Mouse (Mus musculus) neural tube, embryonic 15.5 days (tissue): ENCODE measurements around the gene Ttbk1. TPM values are rescaled to one million over a fixed set of nuclear protein-coding genes. Genes with fewer than 3 reads are reported as not detected.

Experiments used
- ATAC-seq: fragments of 200-750 bp; cut with Nextera tagmentation; 2 replicates; pipeline ENCODE4 v1.8.0; 2017; ENCODE audit warnings: mild to moderate bottlenecking, moderate TSS enrichment, moderate library complexity; ENCODE audit not compliant: low FRiP score
- H3K27ac ChIP-seq: fragments of 300-500 bp; sonication (generic); replicated peaks from 2 replicates; pipeline ENCODE4 v1.5.1; 2015; ENCODE audit warnings: mild to moderate bottlenecking, inconsistent platforms
- H3K27me3 ChIP-seq: fragments of 300-500 bp; sonication (generic); replicated peaks from 2 replicates; pipeline ENCODE4 v1.6.1; 2015; ENCODE audit warnings: inconsistent platforms
- H3K36me3 ChIP-seq: fragments of 300-500 bp; sonication (generic); 2 replicates; pipeline ENCODE4 v1.6.1; 2015; ENCODE audit warnings: inconsistent platforms
- H3K4me1 ChIP-seq: fragments of 300-500 bp; sonication (generic); 2 replicates; pipeline ENCODE4 v1.6.1; 2015; ENCODE audit warnings: inconsistent platforms
- H3K4me2 ChIP-seq: fragments of 300-500 bp; sonication (generic); 2 replicates; pipeline ENCODE4 v1.6.1; 2015; ENCODE audit warnings: inconsistent platforms, mild to moderate bottlenecking, moderate library complexity
- H3K4me3 ChIP-seq: fragments of 300-500 bp; sonication (generic); replicated peaks from 2 replicates; pipeline ENCODE4 v1.5.1; 2015; ENCODE audit warnings: mild to moderate bottlenecking, inconsistent platforms
- H3K9ac ChIP-seq: fragments of 300-500 bp; sonication (generic); replicated peaks from 2 replicates; pipeline ENCODE4 v1.6.1; 2015; ENCODE audit warnings: mild to moderate bottlenecking, inconsistent platforms
- H3K9me3 ChIP-seq: fragments of 300-500 bp; sonication (generic); replicated peaks from 2 replicates; pipeline ENCODE4 v1.6.1; 2016; ENCODE audit warnings: inconsistent platforms
- WGBS: fragments of 180-500 bp; shearing (Covaris S2); methylation state at CpG from one replicate; pipeline ENCODE4 v1.1.7; 2015; ENCODE audit warnings: mixed read lengths; 5-methylcytosine and 5-hydroxymethylcytosine counted together
- polyA plus RNA-seq: library from polyadenylated mRNA; unstranded; fragments of >200 nt; fragmentation: Nextera tagmentation; extraction: Ambion mirVana; gene quantifications from 2 replicates; pipeline ENCODE4 v1.2.1, GENCODE M21; 2015

Ttbk1 gene
- polyA plus RNA-seq, 1 experiment from 2014 or later, result 7.8 TPM

DNA sequence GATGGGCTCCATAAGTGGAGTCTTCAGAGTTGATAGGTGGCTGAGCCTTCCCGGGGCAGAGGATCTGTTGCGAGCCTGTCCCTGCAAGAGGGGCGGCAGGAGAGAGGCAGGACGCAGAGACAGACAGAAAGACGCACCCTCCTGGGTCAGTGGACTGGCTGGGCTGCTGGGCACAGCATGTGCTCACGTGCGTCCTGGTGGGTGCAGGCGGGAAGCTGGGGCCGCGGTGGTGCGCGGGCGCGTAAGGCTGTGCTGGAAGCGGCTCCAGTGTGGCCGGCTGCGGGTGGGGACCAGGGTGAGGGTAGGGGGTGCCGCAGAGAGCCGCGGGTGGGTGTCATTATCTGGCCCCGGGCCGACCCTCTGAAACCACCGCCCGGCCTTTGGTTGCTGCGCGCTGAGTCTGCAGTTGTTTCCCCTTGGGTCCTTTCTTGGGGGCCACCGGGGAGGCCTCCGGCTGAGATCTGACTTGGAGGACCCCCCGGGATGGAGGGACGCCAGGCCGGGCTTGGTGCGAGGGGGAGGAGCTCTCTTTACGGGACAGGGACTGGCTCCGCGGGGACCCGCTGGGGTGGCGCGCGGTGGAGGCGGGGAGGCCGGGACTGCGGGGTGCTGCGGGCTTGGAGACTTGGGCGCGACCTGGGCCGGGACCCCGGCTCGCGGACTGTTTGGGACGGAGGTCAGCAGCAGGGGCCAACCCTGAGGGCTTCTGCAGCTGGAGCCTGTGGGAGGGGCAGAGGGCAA, 42.5 kb downstream of the Ttbk1 start:
- H3K9ac ChIP-seq, result no peak overlapping the region
- H3K27me3 ChIP-seq, result peaks cover 49% of the 10 kb centered on the region
- ATAC-seq, result no peak
- H3K9me3 ChIP-seq, result no peaks in the 10 kb centered on the region
- peak overlapping the region; percentile 46 for H3K4me2 ChIP-seq
- peaks cover 5% of the 10 kb centered on the region; the same call in 1 of the 2 replicates for H3K4me1 ChIP-seq
- 6% methylated on average over 50 of the region's 50 CpGs for WGBS
- peaks cover 13% of the 10 kb centered on the region for H3K36me3 ChIP-seq
- H3K27ac ChIP-seq, result no peak overlapping the region
- no peak overlapping the region; the same call in 1 of the 2 replicates for H3K4me3 ChIP-seq

DNA sequence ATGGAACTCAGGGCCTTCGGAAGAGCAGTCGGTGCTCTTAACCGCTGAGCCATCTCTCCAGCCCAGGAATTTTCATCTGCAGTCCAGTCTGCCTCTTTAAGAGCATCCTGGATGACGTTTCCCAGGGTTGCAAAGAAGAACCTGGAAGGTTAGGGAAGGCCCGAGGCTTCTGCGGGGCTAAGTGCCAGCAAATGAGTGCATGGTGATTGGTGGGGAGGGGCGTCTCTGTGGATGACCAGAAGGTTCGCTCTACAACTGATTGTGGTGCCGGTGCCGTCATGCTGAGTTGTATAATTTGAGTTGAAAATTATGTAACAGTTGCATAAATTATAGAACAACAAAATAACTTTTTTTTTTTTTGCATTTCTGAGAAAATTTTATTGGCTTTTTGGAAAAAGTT, 48.3 kb downstream of the Ttbk1 start:
- Histone ChIP-seq H3K36me3 (no peaks in the 10 kb centered on the region), H3K4me2 (no peak overlapping the region), H3K27me3 (peaks cover 21% of the 10 kb centered on the region), H3K4me3 (no peak overlapping the region), H3K9ac (no peak overlapping the region), H3K9me3 (no peaks in the 10 kb centered on the region), H3K4me1 (peaks cover 7% of the 10 kb centered on the region; the same call in 1 of the 2 replicates), H3K27ac (no peak overlapping the region)
- ATAC-seq, result no peak
- WGBS, result 95% methylated on average over 10 of the region's 10 CpGs

DNA sequence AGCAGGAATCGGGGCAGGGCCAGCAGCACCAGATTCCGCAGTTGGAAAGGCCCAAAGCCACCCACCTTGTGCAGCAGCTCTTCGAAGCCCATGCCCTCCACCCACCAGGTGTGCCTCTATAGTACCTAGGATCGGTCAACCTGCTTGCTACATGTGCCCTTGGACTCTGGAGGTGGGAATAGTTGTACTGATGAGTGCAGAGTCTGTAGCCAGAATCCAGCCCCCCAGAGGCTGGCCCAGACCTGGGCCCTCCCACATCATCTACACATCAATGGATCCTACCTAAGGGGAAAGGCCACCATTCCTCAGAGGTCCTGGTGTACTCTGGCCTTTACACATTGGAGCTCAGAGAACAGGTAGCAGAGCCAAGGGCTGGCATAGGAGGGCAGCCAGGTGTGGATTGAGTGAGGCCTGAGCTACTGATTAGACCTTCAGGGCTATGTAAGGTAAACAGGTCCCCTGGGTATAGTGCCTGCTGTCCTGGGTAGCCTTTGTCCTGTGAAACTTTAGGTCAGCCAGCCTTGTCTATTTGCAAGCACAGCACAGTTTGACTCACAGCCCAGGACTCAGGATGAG, 49.1 kb downstream of the Ttbk1 start, which contains the start of gene Slc22a7:
Gene Slc22a7, minus strand, starts transcription at position 160 of the 576 bp plus-strand sequence.
- Histone ChIP-seq H3K9ac (no peak within 1 kb of the TSS), H3K4me1 (peaks cover 11% of the 10 kb centered on the region)
- WGBS, result 77% methylated on average over 4 of the region's 4 CpGs

DNA sequence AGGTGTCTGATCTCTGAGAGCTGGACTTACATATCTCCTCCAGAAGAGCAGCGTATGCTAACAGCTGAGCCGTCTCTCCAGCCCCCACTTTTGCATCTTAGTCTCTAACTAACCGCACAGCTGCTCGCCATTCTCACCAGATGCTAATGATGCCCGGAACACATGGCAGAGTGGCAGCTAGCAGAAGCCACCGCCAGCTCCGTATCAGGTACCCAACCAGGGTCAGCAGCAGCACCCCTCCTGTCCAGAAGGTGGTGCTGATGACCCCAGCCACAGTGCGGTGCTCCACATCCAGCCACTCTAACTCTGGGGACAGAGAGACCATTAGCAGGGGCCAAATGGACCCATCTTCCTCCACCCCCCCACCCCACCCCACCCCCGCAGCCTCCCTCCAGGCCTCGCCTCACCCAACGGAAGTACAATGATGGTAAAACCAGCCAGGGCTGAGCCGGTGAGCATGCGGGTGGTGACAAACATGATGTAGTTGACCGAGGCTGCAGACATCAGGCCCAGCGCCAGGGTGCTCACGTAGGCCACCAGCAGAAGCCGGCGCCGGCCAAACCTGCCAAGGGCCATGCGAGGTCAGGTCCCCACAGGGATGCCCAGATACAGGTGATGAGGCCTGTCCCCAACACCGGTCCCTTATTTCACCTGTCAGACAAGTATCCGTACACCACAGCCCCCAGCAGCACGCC, 50.7 kb downstream of the Ttbk1 start:
- Histone ChIP-seq H3K36me3 (no peaks in the 10 kb centered on the region), H3K27ac (no peak overlapping the region), H3K9ac (no peak overlapping the region), H3K4me2 (peak overlapping the region; percentile 26; the same call in 1 of the 2 replicates), H3K4me1 (peaks cover 11% of the 10 kb centered on the region), H3K4me3 (no peak overlapping the region), H3K9me3 (no peaks in the 10 kb centered on the region), H3K27me3 (0 out of 2 replicates have a peak, but pooled peaks cover 6% of the 10 kb centered on the region)
- ATAC-seq, result peak; percentile 60
- WGBS, result 23% methylated on average over 23 of the region's 23 CpGs

More for the DNA sequence above, 49.1 kb downstream of the Ttbk1 start, which contains the start of gene Slc22a7:
- Histone ChIP-seq H3K4me3 (no peak within 1 kb of the TSS), H3K27me3 (peaks cover 14% of the 10 kb centered on the region; the same call in 1 of the 2 replicates), H3K4me2 (no peak within 1 kb of the TSS), H3K36me3 (no peaks in the 10 kb centered on the region), H3K27ac (no peak within 1 kb of the TSS), H3K9me3 (no peaks in the 10 kb centered on the region)
- no peak for ATAC-seq

DNA sequence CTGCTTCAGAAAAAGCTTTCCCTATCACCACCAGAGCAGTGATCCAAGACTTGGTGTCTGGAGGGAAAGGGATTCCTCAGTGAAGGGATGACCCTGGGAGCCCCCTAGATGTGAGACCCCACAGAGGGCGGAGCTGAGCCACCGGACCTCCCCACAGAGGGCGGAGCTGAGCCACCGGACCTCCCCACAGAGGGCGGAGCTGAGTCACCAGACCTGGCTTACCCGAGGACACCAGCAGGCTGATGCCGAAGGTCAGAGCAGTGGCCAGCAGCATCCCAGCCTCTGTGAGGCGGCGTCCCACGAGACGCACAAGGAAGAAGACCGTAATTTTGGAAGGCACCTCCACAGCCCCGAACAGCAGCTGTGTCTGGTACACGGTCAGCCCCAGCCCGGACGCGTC, 53.8 kb downstream of the Ttbk1 start:
- Histone ChIP-seq H3K9ac (no peak overlapping the region), H3K27me3 (0 out of 2 replicates have a peak, but pooled peaks cover 6% of the 10 kb centered on the region), H3K4me1 (peaks cover 11% of the 10 kb centered on the region), H3K9me3 (no peaks in the 10 kb centered on the region), H3K27ac (no peak overlapping the region), H3K4me3 (0 out of 2 replicates have a peak overlapping the region, but pooled peaks have one; percentile 1), H3K36me3 (no peaks in the 10 kb centered on the region), H3K4me2 (peak overlapping the region; percentile 38)
- WGBS, result 2% methylated on average over 17 of the region's 17 CpGs
- no peak for ATAC-seq

DNA sequence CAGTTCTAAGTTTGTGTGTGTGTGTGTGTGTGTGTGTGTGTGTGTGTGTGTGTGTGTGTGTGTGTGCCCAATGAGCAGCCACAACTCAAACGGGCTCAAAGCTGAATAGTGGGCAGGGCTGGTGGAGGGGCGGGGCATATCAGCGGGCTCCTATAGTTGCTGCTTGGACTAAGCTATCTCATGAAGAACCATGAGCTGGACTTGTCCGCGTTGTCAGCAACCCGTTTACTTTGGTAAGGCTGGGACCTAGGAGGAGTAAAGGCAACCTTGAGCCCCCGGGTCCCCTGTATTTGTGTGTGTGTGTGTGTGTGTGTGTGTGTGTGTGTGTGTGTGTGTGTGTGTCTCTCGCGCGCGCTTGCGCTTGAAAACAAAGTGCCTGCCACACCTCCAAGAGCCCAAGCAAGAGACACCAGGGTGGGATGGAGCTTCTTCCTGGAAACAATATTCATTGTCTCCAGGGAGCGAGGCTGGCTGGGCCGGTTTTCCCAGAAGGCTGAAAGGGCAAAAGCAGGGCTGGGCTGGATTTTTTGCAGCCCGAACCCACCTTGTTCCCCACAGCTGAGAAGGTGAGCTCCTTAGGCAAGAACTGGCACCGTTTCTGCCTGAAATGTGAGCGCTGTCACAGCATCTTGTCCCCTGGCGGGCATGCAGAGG, 58.6 kb downstream of the Ttbk1 start, which contains the start of gene Crip3:
Gene Crip3, plus strand, starts transcription at position 166 of the 654 bp plus-strand sequence.
- ATAC-seq, result no peak
- 11% methylated on average over 18 of the region's 18 CpGs for WGBS
- Histone ChIP-seq H3K9me3 (no peaks in the 10 kb centered on the region), H3K36me3 (peaks cover 11% of the 10 kb centered on the region), H3K4me3 (no peak within 1 kb of the TSS), H3K27me3 (no peaks in the 10 kb centered on the region), H3K9ac (no peak within 1 kb of the TSS), H3K4me2 (peak within 1 kb of the TSS; percentile 37), H3K4me1 (peaks cover 3% of the 10 kb centered on the region; the same call in 1 of the 2 replicates), H3K27ac (no peak within 1 kb of the TSS)

DNA sequence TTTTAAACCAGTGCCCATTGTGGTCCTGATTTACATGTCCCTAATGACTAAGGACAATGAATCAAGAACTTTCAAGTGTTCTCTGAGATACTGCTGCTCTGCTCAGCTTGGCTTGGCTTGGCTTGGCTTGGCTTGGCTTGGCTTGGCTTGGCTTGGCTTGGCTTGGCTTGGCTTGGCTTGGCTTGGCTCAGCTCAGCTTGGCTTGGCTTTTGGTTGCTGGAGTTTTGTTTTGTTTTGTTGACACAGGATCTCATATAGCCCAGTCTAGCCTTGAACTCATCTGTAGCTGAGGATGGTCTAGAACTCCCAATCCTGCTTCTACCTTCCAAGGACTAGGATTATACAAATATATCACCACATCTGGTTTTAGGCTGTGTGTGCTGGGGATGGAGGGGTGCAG, 61.0 kb downstream of the Ttbk1 start:
- H3K27me3 ChIP-seq, result no peaks in the 10 kb centered on the region

DNA sequence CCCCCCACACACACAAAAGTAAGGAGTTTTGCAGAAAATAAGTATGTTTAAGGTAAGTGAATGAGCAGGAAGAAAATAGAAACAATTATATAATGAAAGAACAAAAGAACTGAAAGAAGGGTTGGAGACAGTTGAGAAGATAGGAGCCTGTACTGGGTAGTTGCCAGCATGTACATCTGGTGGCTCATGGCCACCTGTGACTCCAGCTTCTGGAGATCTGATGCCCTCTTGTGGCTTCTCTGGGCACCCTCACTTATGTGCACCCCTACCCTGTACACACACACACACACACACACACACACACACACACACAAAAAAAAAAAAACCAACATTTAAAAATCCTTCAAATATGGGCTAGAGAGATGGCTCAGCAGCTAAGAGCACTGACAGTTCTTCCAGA, 67.8 kb downstream of the Ttbk1 start:
- no peaks in the 10 kb centered on the region for H3K9me3 ChIP-seq
- peaks cover 20% of the 10 kb centered on the region for H3K36me3 ChIP-seq
- ATAC-seq, result no peak

More for the DNA sequence above, 61.0 kb downstream of the Ttbk1 start:
- Histone ChIP-seq H3K4me2 (no peak overlapping the region), H3K36me3 (peaks cover 11% of the 10 kb centered on the region), H3K4me3 (no peak overlapping the region), H3K9ac (no peak overlapping the region), H3K27ac (no peak overlapping the region), H3K4me1 (no peaks in the 10 kb centered on the region), H3K9me3 (no peaks in the 10 kb centered on the region)
- no peak for ATAC-seq

DNA sequence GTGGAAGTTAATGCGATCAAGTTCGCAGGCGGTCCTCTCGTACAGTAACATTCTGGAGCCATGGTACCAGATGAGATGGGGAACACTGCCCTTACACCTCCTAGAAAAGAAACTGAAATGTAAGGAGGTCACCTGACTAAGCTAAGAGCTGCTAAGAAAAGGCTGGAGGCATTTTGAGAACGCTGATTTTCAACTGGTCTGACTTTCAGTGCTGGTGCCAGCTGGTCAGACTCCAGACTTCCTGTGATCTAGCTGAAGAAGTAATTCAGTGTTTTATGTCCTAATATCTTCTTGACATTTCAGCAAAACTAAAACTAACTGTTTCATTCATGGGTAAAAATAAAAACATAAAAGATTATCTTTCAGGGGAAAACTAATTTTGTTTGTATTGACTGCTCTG, 68.8 kb downstream of the Ttbk1 start:
- Histone ChIP-seq H3K27ac (no peak overlapping the region), H3K4me1 (no peaks in the 10 kb centered on the region), H3K9me3 (no peaks in the 10 kb centered on the region), H3K9ac (no peak overlapping the region), H3K36me3 (peaks cover 28% of the 10 kb centered on the region), H3K27me3 (no peaks in the 10 kb centered on the region), H3K4me2 (no peak overlapping the region), H3K4me3 (no peak overlapping the region)
- WGBS, result 74% methylated on average over 5 of the region's 5 CpGs
- no peak for ATAC-seq

More for the DNA sequence above, 67.8 kb downstream of the Ttbk1 start:
- no peak overlapping the region for H3K27ac ChIP-seq
- no peak overlapping the region for H3K4me3 ChIP-seq
- H3K27me3 ChIP-seq, result no peaks in the 10 kb centered on the region
- H3K9ac ChIP-seq, result no peak overlapping the region
- H3K4me2 ChIP-seq, result no peak overlapping the region
- no peaks in the 10 kb centered on the region for H3K4me1 ChIP-seq

DNA sequence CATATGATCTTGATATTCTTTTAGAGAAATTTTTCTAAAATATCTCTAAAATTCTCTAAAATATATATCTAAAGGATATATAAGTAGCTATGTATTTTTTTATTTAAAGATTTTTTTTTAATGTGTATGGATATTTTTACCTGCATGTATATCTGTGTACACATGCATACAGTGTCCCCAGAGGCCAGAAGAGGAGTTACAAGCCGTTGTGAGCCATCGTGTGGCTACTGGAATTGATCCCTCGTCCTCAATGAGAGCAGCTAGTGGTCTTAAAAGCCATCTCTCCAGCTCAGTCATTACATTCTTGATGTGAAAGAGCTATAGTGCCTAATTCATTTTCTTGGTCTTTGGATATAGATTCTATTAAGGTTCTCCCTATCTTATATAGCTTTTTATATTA, 79.0 kb downstream of the Ttbk1 start:
- H3K27ac ChIP-seq, result no peak overlapping the region
- 23% methylated on average over 3 of the region's 3 CpGs for WGBS
- H3K9ac ChIP-seq, result no peak overlapping the region
- no peak for ATAC-seq
- H3K9me3 ChIP-seq, result no peaks in the 10 kb centered on the region
- no peaks in the 10 kb centered on the region for H3K4me1 ChIP-seq
- H3K4me2 ChIP-seq, result no peak overlapping the region
- H3K36me3 ChIP-seq, result peaks cover 70% of the 10 kb centered on the region
- no peak overlapping the region for H3K4me3 ChIP-seq
- no peaks in the 10 kb centered on the region for H3K27me3 ChIP-seq

DNA sequence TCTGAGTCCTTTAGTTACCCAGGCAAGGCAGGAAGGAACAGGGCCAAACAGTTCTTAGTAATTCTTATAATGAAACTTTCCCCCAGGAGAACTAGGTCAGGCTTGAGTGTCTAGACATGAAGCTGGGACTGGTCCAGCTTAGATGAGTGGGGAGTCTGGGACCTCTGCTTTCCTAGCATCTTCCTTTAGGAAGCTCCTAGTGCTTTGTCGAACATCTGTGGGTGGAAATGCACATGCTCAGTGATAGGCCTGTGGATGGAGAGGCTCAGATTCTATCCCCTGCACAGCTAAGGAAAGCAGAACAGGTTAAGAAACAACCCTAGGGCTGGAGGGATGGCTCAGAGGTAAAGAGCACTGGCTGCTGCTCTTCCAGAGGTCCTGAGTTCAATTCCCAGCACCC, 92.8 kb downstream of the Ttbk1 start:
- Histone ChIP-seq H3K4me3 (no peak overlapping the region), H3K4me1 (no peaks in the 10 kb centered on the region), H3K27me3 (no peaks in the 10 kb centered on the region), H3K9me3 (no peaks in the 10 kb centered on the region), H3K4me2 (no peak overlapping the region), H3K9ac (no peak overlapping the region), H3K36me3 (peaks cover 60% of the 10 kb centered on the region), H3K27ac (no peak overlapping the region)
- no peak for ATAC-seq
- 86% methylated on average over 1 of the region's 1 CpGs for WGBS
